Mouse (Mus musculus) embryonic fibroblast, embryonic 13.5 days (primary cell): ENCODE data around the gene Lrp6. TPM values are rescaled to one million over a fixed set of nuclear protein-coding genes. Genes with fewer than 3 reads are reported as not detected.

ENCODE experiments used
- H3K27ac ChIP-seq: 2 replicates; pipeline ENCODE4 v1.5.1; 2012; ENCODE audit warnings: low read length, control low read depth, inconsistent platforms; ENCODE audit not compliant: insufficient read depth
- H3K4me1 ChIP-seq: 2 replicates; pipeline ENCODE4 v1.6.1; 2011; ENCODE audit warnings: low read length; ENCODE audit not compliant: control insufficient read depth, insufficient read depth
- H3K4me3 ChIP-seq: 2 replicates; pipeline ENCODE4 v1.5.1; 2011; ENCODE audit warnings: mild to moderate bottlenecking, control low read depth, low read length; ENCODE audit not compliant: insufficient read depth
- CTCF ChIP-seq: IDR thresholded peaks from 2 replicates; pipeline ENCODE4 v1.5.1; 2011; ENCODE audit warnings: mild to moderate bottlenecking, control low read depth, low read length, moderate library complexity, borderline replicate concordance; ENCODE audit not compliant: insufficient read depth
- POLR2A ChIP-seq: IDR thresholded peaks from 2 replicates; pipeline ENCODE4 v1.6.1; 2011; ENCODE audit warnings: low read depth, mild to moderate bottlenecking, control low read depth, low read length, moderate library complexity
- polyA plus RNA-seq: library from polyadenylated mRNA; stranded (reverse); fragments of >200 nt; gene quantifications from 2 replicates; pipeline ENCODE4 v1.2.4, GENCODE M21; 2011; ENCODE audit warnings: low read depth; ENCODE audit not compliant: missing spikeins, insufficient read length

Gene Lrp6
- polyA plus RNA-seq, 1 experiment: 88.3 TPM

- Histone ChIP-seq H3K4me1 (no peaks in the 10 kb centered on the region), H3K4me3 (no peak overlapping the region), H3K27ac (no peak overlapping the region)
- TF ChIP-seq CTCF (no peak), POLR2A (no peak)
Measured at GRCm38 (mm10) chr6:134414532-134414883, 152.3 kb downstream of the Lrp6 start.

- H3K4me3 ChIP-seq: no peak overlapping the region
- TF ChIP-seq CTCF: no peak
- no peak for TF ChIP-seq POLR2A
- no peaks in the 10 kb centered on the region for H3K4me1 ChIP-seq
- H3K27ac ChIP-seq: no peak overlapping the region
Measured at GRCm38 (mm10) chr6:134413706-134414531, 152.8 kb downstream of the Lrp6 start.

GRCm38 (mm10) chr6:134407226-134407625 lies 159.5 kb downstream of the Lrp6 start:
- TF ChIP-seq CTCF (no peak), POLR2A (no peak)
- Histone ChIP-seq H3K27ac (no peak overlapping the region), H3K4me3 (no peak overlapping the region), H3K4me1 (no peaks in the 10 kb centered on the region; the same call in 1 of the 2 replicates)

- no peak for TF ChIP-seq CTCF
- no peak for TF ChIP-seq POLR2A
- Histone ChIP-seq H3K4me1 (no peaks in the 10 kb centered on the region; the same call in 1 of the 2 replicates), H3K27ac (no peak overlapping the region), H3K4me3 (no peak overlapping the region)
Measured at GRCm38 (mm10) chr6:134403684-134404070, 163.1 kb downstream of the Lrp6 start.

- no peaks in the 10 kb centered on the region; the same call in 1 of the 2 replicates for H3K4me1 ChIP-seq
- no peak overlapping the region for H3K4me3 ChIP-seq
- no peak overlapping the region for H3K27ac ChIP-seq
- peak; percentile 64; the same call in 1 of the 2 replicates for TF ChIP-seq CTCF
- no peak for TF ChIP-seq POLR2A
Measured at GRCm38 (mm10) chr6:134402914-134403683, 163.7 kb downstream of the Lrp6 start.

Other genes with a start within 250 kb of the Lrp6 start
- not detected in 2 replicates for gene Bcl2l14, start 170.6 kb downstream of the Lrp6 start, polyA plus RNA-seq
- gene Mansc1, start 65.5 kb upstream of the Lrp6 start, polyA plus RNA-seq: 2.8 and 3.2 TPM in 2 replicates
- 6.1 and 7.1 TPM in 2 replicates for gene Borcs5, start 72.5 kb upstream of the Lrp6 start, polyA plus RNA-seq
- gene Dusp16, start 225.7 kb upstream of the Lrp6 start, polyA plus RNA-seq: 16.9 and 21.0 TPM in 2 replicates